Mouse (Mus musculus) kidney, postnatal 0 days (tissue): ENCODE measurements around the gene Fkrp. TPM values are rescaled to one million over a fixed set of nuclear protein-coding genes. Genes with fewer than 3 reads are reported as not detected.

Source experiments
- ATAC-seq: fragments of 200-750 bp; cut with Nextera tagmentation; replicated peaks from 2 replicates; pipeline ENCODE4 v1.8.0; 2017; ENCODE audit warnings: low read depth, moderate number of reproducible peaks, moderate TSS enrichment, moderate library complexity; ENCODE audit not compliant: low FRiP score
- DNase-seq: peaks from one replicate; pipeline ENCODE4 v3.0.0-alpha.2; 2016; ENCODE audit warnings: low spot score
- H3K27ac ChIP-seq: fragments of 300-500 bp; sonication (generic); 2 replicates; pipeline ENCODE4 v1.5.1; 2014; ENCODE audit warnings: mild to moderate bottlenecking
- H3K27me3 ChIP-seq: fragments of 300-500 bp; sonication (generic); 2 replicates; pipeline ENCODE4 v1.6.1; 2014; ENCODE audit warnings: low read length, mixed read lengths; ENCODE audit not compliant: insufficient read depth
- H3K36me3 ChIP-seq: fragments of 300-500 bp; sonication (generic); 2 replicates; pipeline ENCODE4 v1.6.1; 2014; ENCODE audit warnings: low read length, mixed read lengths; ENCODE audit not compliant: insufficient read depth
- H3K4me1 ChIP-seq: fragments of 300-500 bp; sonication (generic); replicated peaks from 2 replicates; pipeline ENCODE4 v1.6.1; 2014; ENCODE audit warnings: antibody characterized with exemption, low read length, mixed read lengths; ENCODE audit not compliant: insufficient read depth
- H3K4me2 ChIP-seq: fragments of 300-500 bp; sonication (generic); 2 replicates; pipeline ENCODE4 v1.6.1; 2014; ENCODE audit warnings: mild to moderate bottlenecking, low read length, moderate library complexity, mixed read lengths
- H3K4me3 ChIP-seq: fragments of 300-500 bp; sonication (generic); replicated peaks from 2 replicates; pipeline ENCODE4 v1.5.1; 2014; ENCODE audit warnings: low read depth, low read length
- H3K9ac ChIP-seq: fragments of 300-500 bp; sonication (generic); 2 replicates; pipeline ENCODE4 v1.6.1; 2014; ENCODE audit warnings: low read depth, low read length
- H3K9me3 ChIP-seq: fragments of 300-500 bp; sonication (generic); replicated peaks from 2 replicates; pipeline ENCODE4 v1.6.1; 2016; ENCODE audit warnings: low read length, inconsistent platforms, mixed read lengths
- CTCF ChIP-seq: IDR thresholded peaks from 2 replicates; pipeline ENCODE4 v1.5.1; 2016; ENCODE audit warnings: antibody characterized with exemption, low read depth, mild to moderate bottlenecking, moderate library complexity
- WGBS: fragments of 180-500 bp; shearing (Covaris S2); extraction: QIAGEN DNeasy Blood & Tissue Kit; methylation state at CpG from one replicate; pipeline ENCODE4 v1.1.7; 2014; 5-methylcytosine and 5-hydroxymethylcytosine counted together
- polyA plus RNA-seq: library from polyadenylated mRNA; unstranded; fragments of >200 nt; fragmentation: Nextera tagmentation; extraction: Ambion mirVana; gene quantifications from 2 replicates; pipeline ENCODE4 v1.2.1, GENCODE M21; 2015

The Fkrp gene
- polyA plus RNA-seq, 1 experiment from 2014 or later: 32.0 TPM

DNA sequence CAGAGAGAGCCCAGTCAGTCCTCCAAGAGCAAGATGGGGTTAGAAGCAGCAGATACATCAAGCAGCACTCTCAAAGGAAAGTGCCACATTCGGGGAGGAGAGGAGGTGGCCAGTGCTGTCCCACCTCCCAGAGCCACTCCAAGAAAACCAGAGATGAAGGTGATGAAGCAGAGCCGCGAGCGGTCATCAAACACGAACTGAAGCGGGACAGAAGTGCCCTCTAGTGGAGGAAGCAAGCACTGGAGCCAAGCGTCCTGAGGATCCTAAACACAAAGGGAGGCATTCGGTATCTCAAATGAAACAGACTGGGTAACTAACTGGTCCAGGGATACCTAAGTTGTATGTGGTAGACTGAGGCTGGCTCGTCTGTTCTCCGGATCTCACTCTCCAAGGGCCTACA is 6.8 kb downstream of the Fkrp start:
- no peaks in the 10 kb centered on the region for H3K27me3 ChIP-seq
- H3K4me2 ChIP-seq: no peak overlapping the region
- ATAC-seq (no peak), DNase-seq (peak; percentile 85)
- peaks cover 14% of the 10 kb centered on the region; the same call in 1 of the 2 replicates for H3K36me3 ChIP-seq
- peaks cover 10% of the 10 kb centered on the region for H3K4me1 ChIP-seq
- H3K4me3 ChIP-seq: no peak overlapping the region
- H3K9me3 ChIP-seq: no peaks in the 10 kb centered on the region
- no peak overlapping the region for H3K9ac ChIP-seq
- peak; percentile 88 for TF ChIP-seq CTCF
- no peak overlapping the region for H3K27ac ChIP-seq
- WGBS: 23% methylated on average over 10 of the region's 10 CpGs

DNA sequence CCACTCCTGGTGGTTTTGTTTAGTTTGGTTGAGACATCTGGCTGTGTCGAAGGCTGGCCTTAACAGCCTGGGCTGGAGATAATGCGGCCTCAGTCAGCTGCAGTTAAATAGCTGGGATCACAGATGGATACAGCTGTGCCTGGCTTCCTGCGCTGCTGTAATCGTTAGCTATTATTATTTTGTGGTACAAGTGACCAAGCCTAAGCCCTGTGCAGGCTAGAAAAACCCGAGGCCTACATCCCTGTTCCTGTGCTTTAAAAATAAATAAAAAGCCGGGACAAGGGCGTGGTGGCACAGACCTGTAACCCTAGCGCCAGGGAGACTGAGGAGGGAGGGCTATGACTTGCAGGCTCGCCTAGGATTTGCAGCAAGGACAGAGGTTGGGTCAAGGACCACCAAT is 7.9 kb downstream of the Fkrp start:
- no peak for ATAC-seq
- 80% methylated on average over 9 of the region's 9 CpGs for WGBS

DNA sequence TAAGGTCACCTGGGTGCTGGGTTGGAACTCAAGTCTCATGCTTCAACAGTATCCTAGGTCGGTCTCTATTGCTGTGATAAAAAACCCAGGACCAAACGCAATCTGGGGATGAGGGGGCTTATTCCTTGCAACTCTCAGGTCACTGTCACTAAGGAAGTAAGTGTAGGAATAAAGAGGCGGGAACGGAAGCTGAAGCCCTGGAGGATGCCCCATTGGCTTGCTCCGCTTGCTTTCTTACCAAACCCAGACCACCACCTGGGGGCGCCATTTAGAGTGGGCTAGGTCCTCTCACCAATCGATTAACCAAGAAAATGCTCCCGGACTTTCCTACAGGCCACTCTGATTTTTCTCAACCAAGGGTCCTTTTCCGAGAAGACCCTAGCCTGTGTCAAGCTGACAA is 8.6 kb downstream of the Fkrp start:
- no peak overlapping the region for H3K4me3 ChIP-seq
- no peak overlapping the region for H3K9ac ChIP-seq
- no peak; the same call in 1 of the 2 replicates for TF ChIP-seq CTCF
- no peak for ATAC-seq
- 90% methylated on average over 9 of the region's 9 CpGs for WGBS
- DNase-seq: no peak
- peaks cover 10% of the 10 kb centered on the region for H3K4me1 ChIP-seq
- no peak overlapping the region for H3K4me2 ChIP-seq
- no peak overlapping the region for H3K27ac ChIP-seq
- H3K9me3 ChIP-seq: no peaks in the 10 kb centered on the region
- peaks cover 14% of the 10 kb centered on the region; the same call in 1 of the 2 replicates for H3K36me3 ChIP-seq
- H3K27me3 ChIP-seq: no peaks in the 10 kb centered on the region

More for the DNA sequence above, 7.9 kb downstream of the Fkrp start:
- Histone ChIP-seq H3K36me3 (peaks cover 14% of the 10 kb centered on the region; the same call in 1 of the 2 replicates), H3K4me2 (no peak overlapping the region), H3K9ac (no peak overlapping the region), H3K4me1 (peaks cover 10% of the 10 kb centered on the region), H3K27me3 (no peaks in the 10 kb centered on the region), H3K9me3 (no peaks in the 10 kb centered on the region), H3K27ac (no peak overlapping the region), H3K4me3 (no peak overlapping the region)
- no peak for DNase-seq
- no peak for TF ChIP-seq CTCF

- Histone ChIP-seq H3K27me3 (no peaks in the 10 kb centered on the region), H3K4me1 (no peaks in the 10 kb centered on the region), H3K9me3 (no peaks in the 10 kb centered on the region), H3K9ac (no peak overlapping the region), H3K36me3 (peaks cover 7% of the 10 kb centered on the region; the same call in 1 of the 2 replicates), H3K27ac (no peak overlapping the region), H3K4me2 (no peak overlapping the region), H3K4me3 (no peak overlapping the region)
- WGBS: 26% methylated on average over 8 of the region's 8 CpGs
- DNase-seq (peak; percentile 78), ATAC-seq (peak; percentile 61)
- TF ChIP-seq CTCF: peak; percentile 77
Measured at GRCm38 (mm10) chr7:16804409-16805028, 12.0 kb downstream of the Fkrp start.

GRCm38 (mm10) chr7:16794886-16795285 is 21.6 kb downstream of the Fkrp start:
- no peak for DNase-seq
- Histone ChIP-seq H3K4me3 (no peak overlapping the region), H3K4me2 (no peak overlapping the region), H3K9me3 (no peaks in the 10 kb centered on the region), H3K27me3 (no peaks in the 10 kb centered on the region), H3K27ac (no peak overlapping the region), H3K4me1 (0 out of 2 replicates have a peak, but pooled peaks cover 4% of the 10 kb centered on the region), H3K9ac (no peak overlapping the region), H3K36me3 (peaks cover 31% of the 10 kb centered on the region)
- ATAC-seq: no peak
- no peak for TF ChIP-seq CTCF
- WGBS: 93% methylated on average over 5 of the region's 5 CpGs

GRCm38 (mm10) chr7:16793010-16793725 is 23.4 kb downstream of the Fkrp start:
- Histone ChIP-seq H3K27me3 (no peaks in the 10 kb centered on the region), H3K36me3 (peaks cover 32% of the 10 kb centered on the region), H3K9ac (no peak overlapping the region), H3K4me3 (no peak overlapping the region), H3K9me3 (no peaks in the 10 kb centered on the region), H3K27ac (no peak overlapping the region), H3K4me1 (0 out of 2 replicates have a peak, but pooled peaks cover 4% of the 10 kb centered on the region), H3K4me2 (no peak overlapping the region)
- ATAC-seq: no peak
- TF ChIP-seq CTCF: no peak
- 76% methylated on average over 19 of the region's 19 CpGs for WGBS
- DNase-seq: no peak
